Mouse (Mus musculus): Measurements from ENCODE around the gene Cabin1. TPM values are rescaled to one million over a fixed set of nuclear protein-coding genes. Genes with fewer than 3 reads are reported as not detected.
A peak's percentile ranks its signal among the peaks of the same experiment; 100 is the strongest.

The Cabin1 gene
- polyA plus RNA-seq, 1 experiment = 31.2 TPM

- Histone ChIP-seq H3K36me3 (replicated peaks; ENCODE audit: low read length) (peaks cover 67% of the 10 kb centered on the region), H3K4me3 (replicated peaks) (no peak overlapping the region), H3K4me1 (peaks cover 54% of the 10 kb centered on the region), H3K27me3 (replicated peaks) (peaks cover 37% of the 10 kb centered on the region), H3K9me3 (0 out of 2 replicates have a peak, but pooled peaks cover 2% of the 10 kb centered on the region)
- TF ChIP-seq GATA1 (IDR thresholded peaks at IDR 0.05; ENCODE audit: borderline replicate concordance, low read length) (no peak), FLI1 (IDR thresholded peaks at IDR 0.05; ENCODE audit: low read length) (no peak)
Observed at GRCm38 (mm10) chr10:75669936-75670335, 94.2 kb downstream of the Cabin1 start.

GRCm38 (mm10) chr10:75667911-75668270 lies 96.2 kb downstream of the Cabin1 start:
- TF ChIP-seq FLI1 (IDR thresholded peaks at IDR 0.05; ENCODE audit: low read length) = no peak
- TF ChIP-seq GATA1 (IDR thresholded peaks at IDR 0.05; ENCODE audit: borderline replicate concordance, low read length) = no peak
- H3K27me3 ChIP-seq (replicated peaks) = peaks cover 37% of the 10 kb centered on the region
- peaks cover 50% of the 10 kb centered on the region for H3K4me1 ChIP-seq
- H3K36me3 ChIP-seq (replicated peaks; ENCODE audit: low read length) = peaks cover 67% of the 10 kb centered on the region
- H3K9me3 ChIP-seq = no peaks in the 10 kb centered on the region
- peak overlapping the region; percentile 96 for H3K4me3 ChIP-seq (replicated peaks)

GRCm38 (mm10) chr10:75667115-75667910 lies 96.8 kb downstream of the Cabin1 start:
- TF ChIP-seq FLI1 (IDR thresholded peaks at IDR 0.05; ENCODE audit: low read length) (no peak), GATA1 (IDR thresholded peaks at IDR 0.05; ENCODE audit: borderline replicate concordance, low read length) (no peak)
- Histone ChIP-seq H3K4me3 (replicated peaks) (peak overlapping the region; percentile 96), H3K9me3 (no peaks in the 10 kb centered on the region), H3K36me3 (replicated peaks; ENCODE audit: low read length) (peaks cover 67% of the 10 kb centered on the region), H3K27me3 (replicated peaks) (peaks cover 37% of the 10 kb centered on the region), H3K4me1 (peaks cover 52% of the 10 kb centered on the region)

- Histone ChIP-seq H3K4me1 (peaks cover 48% of the 10 kb centered on the region), H3K27me3 (replicated peaks) (peaks cover 37% of the 10 kb centered on the region), H3K36me3 (replicated peaks; ENCODE audit: low read length) (peaks cover 68% of the 10 kb centered on the region), H3K9me3 (no peaks in the 10 kb centered on the region), H3K4me3 (replicated peaks) (peak overlapping the region; percentile 96)
- TF ChIP-seq GATA1 (IDR thresholded peaks at IDR 0.05; ENCODE audit: borderline replicate concordance, low read length) = no peak
- no peak for TF ChIP-seq FLI1 (IDR thresholded peaks at IDR 0.05; ENCODE audit: low read length)
Observed at GRCm38 (mm10) chr10:75666451-75667030, 97.6 kb downstream of the Cabin1 start.

- Histone ChIP-seq H3K4me1 (peaks cover 48% of the 10 kb centered on the region), H3K27me3 (replicated peaks) (peaks cover 34% of the 10 kb centered on the region), H3K36me3 (replicated peaks; ENCODE audit: low read length) (peaks cover 68% of the 10 kb centered on the region), H3K9me3 (no peaks in the 10 kb centered on the region), H3K4me3 (replicated peaks) (no peak overlapping the region)
- TF ChIP-seq FLI1 (IDR thresholded peaks at IDR 0.05; ENCODE audit: low read length) = no peak
- TF ChIP-seq GATA1 (IDR thresholded peaks at IDR 0.05; ENCODE audit: borderline replicate concordance, low read length) = no peak
Observed at GRCm38 (mm10) chr10:75664673-75665270, 99.4 kb downstream of the Cabin1 start.

- H3K9me3 ChIP-seq = no peaks in the 10 kb centered on the region
- H3K4me1 ChIP-seq = peaks cover 42% of the 10 kb centered on the region
- H3K36me3 ChIP-seq (replicated peaks; ENCODE audit: low read length) = peaks cover 78% of the 10 kb centered on the region
- H3K4me3 ChIP-seq (replicated peaks) = no peak overlapping the region
- TF ChIP-seq FLI1 (IDR thresholded peaks at IDR 0.05; ENCODE audit: low read length) (no peak), GATA1 (IDR thresholded peaks at IDR 0.05; ENCODE audit: borderline replicate concordance, low read length) (no peak)
- peaks cover 14% of the 10 kb centered on the region for H3K27me3 ChIP-seq (replicated peaks)
Observed at GRCm38 (mm10) chr10:75662575-75662974, 101.6 kb downstream of the Cabin1 start.

- TF ChIP-seq GATA1 (IDR thresholded peaks at IDR 0.05; ENCODE audit: borderline replicate concordance, low read length) (no peak), FLI1 (IDR thresholded peaks at IDR 0.05; ENCODE audit: low read length) (no peak)
- Histone ChIP-seq H3K27me3 (replicated peaks) (peaks cover 9% of the 10 kb centered on the region), H3K9me3 (no peaks in the 10 kb centered on the region), H3K4me1 (peaks cover 37% of the 10 kb centered on the region), H3K36me3 (replicated peaks; ENCODE audit: low read length) (peaks cover 85% of the 10 kb centered on the region), H3K4me3 (replicated peaks) (no peak overlapping the region)
Observed at GRCm38 (mm10) chr10:75661876-75662275, 102.3 kb downstream of the Cabin1 start.

GRCm38 (mm10) chr10:75661381-75661780 lies 102.8 kb downstream of the Cabin1 start:
- Histone ChIP-seq H3K9me3 (no peaks in the 10 kb centered on the region), H3K27me3 (replicated peaks) (peaks cover 4% of the 10 kb centered on the region), H3K4me3 (replicated peaks) (no peak overlapping the region), H3K4me1 (peaks cover 32% of the 10 kb centered on the region), H3K36me3 (replicated peaks; ENCODE audit: low read length) (peaks cover 90% of the 10 kb centered on the region)
- no peak for TF ChIP-seq FLI1 (IDR thresholded peaks at IDR 0.05; ENCODE audit: low read length)
- TF ChIP-seq GATA1 (IDR thresholded peaks at IDR 0.05; ENCODE audit: borderline replicate concordance, low read length) = no peak

- no peak for TF ChIP-seq FLI1 (IDR thresholded peaks at IDR 0.05; ENCODE audit: low read length)
- TF ChIP-seq GATA1 (IDR thresholded peaks at IDR 0.05; ENCODE audit: borderline replicate concordance, low read length) = no peak
- Histone ChIP-seq H3K4me3 (replicated peaks) (no peak overlapping the region), H3K4me1 (peaks cover 15% of the 10 kb centered on the region), H3K9me3 (no peaks in the 10 kb centered on the region), H3K36me3 (replicated peaks; ENCODE audit: low read length) (peaks cover 100% of the 10 kb centered on the region), H3K27me3 (replicated peaks) (no peaks in the 10 kb centered on the region)
Observed at GRCm38 (mm10) chr10:75657772-75658171, 106.4 kb downstream of the Cabin1 start.

- Histone ChIP-seq H3K4me1 (peaks cover 17% of the 10 kb centered on the region), H3K9me3 (no peaks in the 10 kb centered on the region), H3K27me3 (replicated peaks) (no peaks in the 10 kb centered on the region), H3K4me3 (replicated peaks) (no peak overlapping the region), H3K36me3 (replicated peaks; ENCODE audit: low read length) (peaks cover 100% of the 10 kb centered on the region)
- TF ChIP-seq GATA1 (IDR thresholded peaks at IDR 0.05; ENCODE audit: borderline replicate concordance, low read length) = no peak
- TF ChIP-seq FLI1 (IDR thresholded peaks at IDR 0.05; ENCODE audit: low read length) = no peak
Observed at GRCm38 (mm10) chr10:75657165-75657564, 107.0 kb downstream of the Cabin1 start.

Data from megakaryocyte, embryonic 14.5 days (primary cell).